Mouse (Mus musculus) fibroblast of lung, adult 2 months (primary cell): ENCODE data around the gene Grasp.

Experiments
- DNase-seq: peaks from one replicate; pipeline ENCODE4 v3.0.0-alpha.2; 2011; ENCODE audit warnings: low read depth

Gene Grasp

DNA sequence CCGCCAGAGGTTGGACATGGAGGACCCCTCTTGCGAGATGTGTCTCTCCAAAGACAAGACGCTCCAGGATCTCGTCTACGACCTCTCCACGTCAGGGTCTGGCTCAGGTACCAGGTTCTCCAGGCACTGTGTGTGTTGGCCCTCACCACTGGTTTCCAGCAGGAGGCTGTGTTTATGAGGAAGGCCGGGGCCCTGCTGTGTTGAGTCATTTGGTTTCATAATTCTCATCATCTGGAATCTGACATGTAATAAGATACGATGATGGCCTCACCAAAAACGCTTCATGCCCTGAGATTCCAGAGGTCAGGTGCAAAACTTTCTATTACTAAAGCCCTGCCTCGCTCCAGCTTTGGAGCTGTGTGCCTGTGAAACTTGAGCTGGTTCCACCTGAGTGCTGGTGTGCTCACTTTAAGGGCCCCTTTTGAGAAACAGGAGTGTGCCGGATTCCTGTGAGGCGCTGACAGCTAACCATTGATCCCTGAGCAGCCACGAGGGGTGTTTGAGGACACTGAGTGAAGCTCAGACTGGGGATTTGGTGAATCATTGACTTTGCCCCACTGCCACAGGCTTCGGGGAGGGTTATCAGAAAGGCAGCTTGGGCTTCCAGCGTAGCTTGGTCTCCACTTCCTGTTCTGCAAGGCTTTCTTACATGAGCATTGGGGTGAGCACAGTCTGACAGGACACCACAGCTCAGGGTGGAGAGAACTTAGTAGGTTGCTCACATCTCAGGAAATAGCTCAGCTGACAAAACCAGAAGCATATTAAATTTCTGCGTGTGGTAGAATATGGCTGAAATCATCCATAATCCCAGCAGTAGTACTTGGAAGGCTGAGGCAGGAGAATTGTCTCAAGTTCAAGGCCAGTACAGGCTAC, 28.8 kb upstream of the Grasp start:
- no peak for DNase-seq

- no peak for DNase-seq
Observed at GRCm38 (mm10) chr15:101196079-101196795, 27.8 kb upstream of the Grasp start.

DNA sequence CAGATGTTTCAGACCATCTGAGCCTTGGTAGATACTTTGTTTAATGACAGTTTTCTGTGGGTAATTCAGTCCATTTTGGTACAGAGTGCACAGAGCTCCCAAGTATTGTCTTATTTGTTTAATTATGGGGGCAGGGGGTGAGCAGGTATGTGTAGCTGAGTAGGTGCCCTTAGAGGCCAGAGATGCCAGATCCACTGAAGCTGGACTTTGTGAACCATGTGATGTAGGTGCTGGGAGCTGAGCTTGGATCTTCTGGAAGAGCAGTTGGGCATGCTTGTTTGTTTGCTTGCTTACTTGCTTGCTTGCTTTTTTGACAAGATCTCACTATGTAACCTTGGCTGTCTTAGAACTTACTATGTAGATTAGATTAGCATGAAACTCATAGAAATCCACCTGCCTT, 27.0 kb upstream of the Grasp start:
- DNase-seq, result no peak

- no peak for DNase-seq
Observed at GRCm38 (mm10) chr15:101197497-101198179, 26.4 kb upstream of the Grasp start.

GRCm38 (mm10) chr15:101198218-101198617, 25.8 kb upstream of the Grasp start:
- no peak for DNase-seq

DNA sequence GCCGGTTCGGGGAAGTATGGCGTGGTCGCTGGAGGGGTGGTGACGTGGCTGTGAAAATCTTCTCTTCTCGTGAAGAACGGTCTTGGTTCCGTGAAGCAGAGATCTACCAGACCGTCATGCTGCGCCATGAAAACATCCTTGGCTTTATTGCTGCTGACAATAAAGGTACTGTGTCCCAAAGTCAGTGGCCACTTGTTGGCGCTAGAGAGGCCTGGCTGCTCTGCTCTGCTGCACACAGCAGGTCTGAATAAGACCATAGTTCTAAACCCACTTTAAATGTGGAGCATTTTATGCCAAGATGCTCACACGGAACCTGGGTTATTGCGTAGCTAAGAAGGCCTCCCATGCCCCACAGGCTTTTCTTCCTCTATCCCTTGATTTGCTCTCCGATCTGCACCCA, 25.1 kb upstream of the Grasp start:
- no peak for DNase-seq

DNA sequence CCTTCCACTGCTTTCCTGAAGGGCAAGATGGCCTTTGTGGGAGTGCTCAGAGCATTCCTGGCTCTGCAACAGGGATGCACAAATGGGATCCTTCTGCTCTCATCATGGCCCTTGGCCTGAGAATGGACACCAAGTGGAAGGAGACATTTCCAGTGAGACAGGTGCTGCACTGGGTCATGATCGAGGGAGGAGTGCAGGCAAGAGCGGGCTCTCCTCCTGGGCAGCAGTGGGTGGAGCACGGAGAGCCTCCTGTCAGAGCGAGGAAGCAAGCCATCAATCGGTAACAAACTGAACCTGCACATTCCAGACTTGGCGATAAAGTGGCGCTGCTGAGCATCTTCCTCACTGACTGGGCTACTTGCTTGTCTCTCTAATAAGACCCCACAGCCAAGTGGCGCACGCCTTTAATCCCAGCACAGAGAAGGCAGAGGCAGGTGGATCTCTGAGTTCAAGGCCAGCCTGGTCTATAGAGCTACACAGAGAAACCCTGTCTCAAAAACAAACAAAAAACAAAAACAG, 23.2 kb upstream of the Grasp start:
- no peak for DNase-seq

- DNase-seq, result no peak
Observed at GRCm38 (mm10) chr15:101201414-101201813, 22.6 kb upstream of the Grasp start.

DNA sequence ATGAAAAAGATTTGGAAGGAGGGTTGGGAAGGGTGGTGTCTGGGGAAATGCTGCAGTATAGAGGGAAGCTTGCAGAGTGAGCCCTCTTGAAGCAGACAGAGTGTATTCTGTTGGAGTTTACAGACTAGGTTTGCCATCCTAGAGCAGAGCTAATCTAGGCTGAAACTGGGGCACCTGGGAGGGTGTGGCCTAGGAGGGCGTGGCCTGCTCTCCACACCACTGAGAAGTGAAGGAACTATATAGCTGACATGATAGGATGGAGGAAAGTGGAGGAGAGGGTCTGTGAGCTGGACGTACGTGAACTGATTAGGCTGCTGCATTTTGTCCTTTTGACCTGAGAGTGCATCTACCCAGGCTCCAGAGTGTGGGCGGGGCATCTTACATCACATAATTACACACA, 20.3 kb upstream of the Grasp start:
- no peak for DNase-seq

- DNase-seq, result no peak
Observed at GRCm38 (mm10) chr15:101204781-101205180, 19.2 kb upstream of the Grasp start.

DNA sequence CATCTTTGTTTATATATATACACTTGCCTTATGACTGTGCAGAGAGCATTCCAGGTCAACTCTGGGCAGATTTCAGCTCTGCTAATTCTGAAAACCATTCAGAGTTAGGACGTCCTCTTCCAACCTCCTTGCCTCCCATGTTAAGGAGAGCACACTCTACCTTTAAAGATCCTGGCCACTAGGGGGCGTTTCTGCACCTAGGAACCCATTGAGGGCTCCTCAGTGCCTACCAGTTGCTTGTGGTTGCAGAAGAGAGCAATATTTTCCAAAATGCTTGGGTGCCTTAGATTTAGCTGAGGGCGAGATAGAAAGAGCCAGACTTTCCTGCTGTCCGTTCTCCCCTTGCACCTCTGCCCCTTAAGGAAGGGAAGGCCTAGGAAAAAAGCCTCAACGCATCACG, 13.8 kb upstream of the Grasp start:
- DNase-seq, result no peak

DNA sequence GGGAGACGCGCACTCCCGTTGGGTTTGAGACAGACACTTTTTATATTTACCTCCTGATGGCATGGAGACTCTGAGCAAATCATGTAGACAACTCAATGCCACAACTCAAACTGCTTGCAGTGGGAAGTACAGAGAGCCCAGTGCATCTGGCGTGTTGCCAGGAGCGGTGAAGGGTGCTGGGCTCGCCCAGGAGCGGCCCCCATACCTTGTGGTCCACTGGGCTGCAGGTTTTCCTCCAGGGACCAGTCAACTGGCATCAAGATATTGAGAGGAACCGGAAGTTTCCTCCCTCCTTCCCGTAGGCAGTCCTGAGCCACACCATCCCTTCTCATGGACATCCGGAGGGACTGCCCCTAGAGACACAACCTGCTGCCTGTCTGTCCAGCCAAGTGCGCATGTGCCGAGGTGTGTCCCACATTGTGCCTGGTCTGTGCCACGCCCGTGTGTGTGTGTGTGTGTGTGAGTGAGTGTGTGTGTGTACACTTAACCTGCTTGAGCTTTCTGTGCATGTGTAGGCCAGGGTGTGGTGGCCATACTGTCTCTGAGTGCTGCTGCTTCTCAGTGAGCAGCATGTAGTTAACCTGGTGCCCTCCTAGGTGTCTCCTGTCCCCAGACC, 12.9 kb upstream of the Grasp start:
- no peak for DNase-seq

GRCm38 (mm10) chr15:101212435-101212834, 11.6 kb upstream of the Grasp start:
- DNase-seq, result no peak

DNA sequence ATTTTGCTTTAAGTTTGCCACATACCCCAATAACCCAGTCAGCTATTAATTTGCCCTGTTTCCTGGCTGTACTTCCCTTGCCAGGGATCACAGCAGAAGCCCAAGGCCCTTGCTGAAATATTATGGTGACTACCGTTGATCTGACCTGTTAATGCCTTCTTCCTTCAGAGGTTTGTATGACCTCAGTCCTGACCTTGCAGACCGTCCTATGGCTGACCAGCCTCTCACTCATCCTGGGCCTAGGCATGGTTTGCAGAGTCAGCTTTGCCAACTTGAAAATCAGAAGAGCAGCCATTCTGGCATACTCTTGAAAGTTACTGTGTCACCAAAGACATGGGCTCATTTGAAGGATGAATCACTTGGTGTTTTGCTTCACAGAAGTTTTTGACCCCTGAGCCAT, 8.9 kb upstream of the Grasp start:
- no peak for DNase-seq

GRCm38 (mm10) chr15:101216036-101216435, 8.0 kb upstream of the Grasp start:
- no peak for DNase-seq

- peak; percentile 62 for DNase-seq
Observed at GRCm38 (mm10) chr15:101220905-101221297, 3.1 kb upstream of the Grasp start.

DNA sequence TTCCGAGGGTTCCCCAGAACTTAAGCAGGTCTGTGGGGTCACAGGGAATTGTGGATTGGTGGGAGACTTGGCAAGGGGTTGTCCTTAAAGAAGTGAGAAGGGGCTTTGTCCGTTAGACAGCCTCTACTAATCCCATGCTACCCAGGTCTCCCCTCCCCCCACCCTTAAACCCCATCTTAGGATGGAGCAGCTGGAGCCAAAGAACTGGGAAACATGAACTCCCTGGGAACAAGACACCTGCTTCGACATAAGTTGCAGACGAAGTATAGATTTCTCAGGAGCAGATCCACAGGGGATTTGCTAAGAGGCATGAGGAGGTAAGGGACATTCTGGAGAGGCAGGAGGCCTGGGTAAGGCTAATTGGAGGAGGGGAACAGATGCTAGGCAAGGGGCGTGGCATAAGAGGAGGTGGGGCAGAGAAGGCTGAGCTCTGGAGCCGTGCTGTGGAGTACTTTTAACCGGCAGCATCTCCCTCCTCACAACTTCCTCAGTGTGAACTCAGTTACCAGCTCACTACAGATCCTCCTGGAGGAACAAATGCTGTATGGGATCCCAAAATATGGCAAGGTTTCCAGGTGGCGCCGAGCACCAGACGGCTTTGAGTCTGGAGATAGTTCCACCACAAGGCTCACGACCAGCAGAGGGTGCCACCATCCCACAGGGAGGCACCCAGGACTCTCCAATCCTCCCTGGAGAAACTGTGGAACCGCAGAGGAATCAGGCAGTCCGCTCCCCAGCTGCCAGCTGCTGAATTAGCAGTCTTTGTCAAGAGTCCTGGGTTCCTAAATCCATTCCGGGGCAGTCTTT, 2.5 kb upstream of the Grasp start:
- DNase-seq, result peak; percentile 77

DNA sequence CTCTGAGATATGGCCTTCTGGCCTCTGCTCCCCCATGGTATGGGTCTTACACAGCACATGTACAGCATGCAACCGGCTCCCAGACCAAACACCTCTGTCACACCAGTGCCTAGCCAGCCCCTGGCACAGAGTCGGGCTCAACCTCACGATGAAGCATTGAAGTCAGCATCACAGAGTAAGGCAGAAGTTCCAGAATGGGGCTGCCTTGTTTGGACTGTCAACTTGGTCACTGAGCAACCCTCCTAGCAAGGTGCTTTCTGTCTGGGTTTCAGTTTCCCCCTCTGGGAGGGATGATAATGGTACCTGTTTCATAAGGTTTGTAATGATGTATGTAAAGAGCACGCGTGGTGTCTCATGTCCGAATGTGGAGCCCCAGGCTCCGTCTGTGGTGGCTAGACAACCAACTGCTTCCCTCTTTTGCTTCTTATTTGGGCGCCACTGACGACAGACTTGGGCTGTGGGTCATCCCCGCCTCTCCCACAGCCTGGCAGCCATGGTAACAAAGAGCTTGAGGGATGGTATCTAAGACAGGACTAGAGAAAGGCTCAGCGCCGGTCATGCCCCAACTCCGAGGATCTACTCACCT, 998 bp upstream of the Grasp start:
- no peak for DNase-seq

DNA sequence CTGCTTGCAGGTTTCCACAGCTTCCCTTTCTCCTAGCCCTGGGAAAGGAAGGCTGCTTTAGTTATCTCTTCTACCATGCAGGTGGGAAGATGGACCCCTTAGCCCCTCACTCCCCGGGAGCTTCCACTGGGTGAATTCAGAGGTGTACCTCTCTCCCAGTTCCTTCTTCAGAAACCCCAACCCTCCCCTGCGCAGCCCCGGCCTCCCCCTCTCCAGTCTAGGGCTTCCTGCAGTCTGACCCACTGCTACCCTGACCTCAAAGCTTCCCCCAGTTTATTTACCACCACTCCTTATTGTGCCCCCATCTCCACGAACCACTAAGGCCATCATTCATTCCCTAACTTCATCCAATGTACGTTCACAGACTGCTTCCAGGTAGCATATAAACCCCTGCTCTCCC, 392 bp upstream of the Grasp start:
- no peak for DNase-seq

DNA sequence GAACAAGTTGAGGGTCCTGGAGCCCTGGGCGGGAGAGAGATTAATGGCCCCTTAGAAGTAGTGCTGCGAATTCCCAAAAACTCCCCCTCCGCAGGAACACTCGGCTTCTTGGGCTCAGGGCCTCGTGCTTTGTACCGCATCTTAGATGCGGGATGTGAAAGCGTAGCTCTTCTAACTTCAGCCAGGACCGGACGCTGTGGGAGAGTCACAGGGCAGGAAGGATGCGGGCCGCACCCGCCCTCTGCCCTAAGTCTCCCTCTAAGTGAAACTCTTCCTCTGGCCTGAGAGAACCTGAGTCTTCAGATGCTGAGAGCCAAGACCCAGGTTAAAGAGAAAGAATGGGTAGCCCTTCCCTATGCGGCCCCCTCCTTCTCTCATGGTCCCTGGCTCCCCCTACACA, 989 bp downstream of the Grasp start:
- DNase-seq, result no peak

- DNase-seq, result no peak
Observed at GRCm38 (mm10) chr15:101227971-101228370, 4.0 kb downstream of the Grasp start.
